Mouse (Mus musculus) forebrain, embryonic 10.5 days (tissue): ENCODE results near the gene 4921507P07Rik. TPM values are rescaled to one million over a fixed set of nuclear protein-coding genes. Genes with fewer than 3 reads are reported as not detected.
"Not testable (repeated sequence)": the region's sequence is repeated elsewhere in the genome, so short reads cannot be mapped to it uniquely, and the experiment has no call there.

Source experiments
- DNase-seq: peaks from one replicate; pipeline ENCODE4 v3.0.0-alpha.2; 2017; ENCODE audit warnings: low spot score; ENCODE audit errors: extremely low spot score
- H3K27ac ChIP-seq: fragments of 300-500 bp; sonication (generic); 2 replicates; pipeline ENCODE4 v1.5.1; 2016; ENCODE audit warnings: mild to moderate bottlenecking
- H3K27me3 ChIP-seq: fragments of 300-500 bp; sonication (generic); 2 replicates; pipeline ENCODE4 v1.6.1; 2016; ENCODE audit warnings: mild to moderate bottlenecking; ENCODE audit not compliant: poor library complexity, severe bottlenecking
- H3K36me3 ChIP-seq: fragments of 300-500 bp; sonication (generic); replicated peaks from 2 replicates; pipeline ENCODE4 v1.6.1; 2016; ENCODE audit warnings: mild to moderate bottlenecking, moderate library complexity
- H3K4me1 ChIP-seq: fragments of 300-500 bp; sonication (generic); 2 replicates; pipeline ENCODE4 v1.6.1; 2016
- H3K4me3 ChIP-seq: fragments of 300-500 bp; sonication (generic); 2 replicates; pipeline ENCODE4 v1.5.1; 2016; ENCODE audit warnings: mild to moderate bottlenecking, moderate library complexity
- H3K9me3 ChIP-seq: fragments of 300-500 bp; sonication (generic); 2 replicates; pipeline ENCODE4 v1.6.1; 2016; ENCODE audit warnings: mild to moderate bottlenecking, moderate library complexity
- WGBS: fragments of 180-500 bp; shearing (Covaris S2); methylation state at CpG from one replicate; pipeline ENCODE4 v1.1.7; 2016; 5-methylcytosine and 5-hydroxymethylcytosine counted together
- polyA plus RNA-seq: library from polyadenylated mRNA; unstranded; fragments of >200 nt; fragmentation: Nextera tagmentation; extraction: Ambion mirVana; gene quantifications from 2 replicates; pipeline ENCODE4 v1.2.1, GENCODE M21; 2016

The 4921507P07Rik gene
- polyA plus RNA-seq = 0.36 and 0.60 TPM in 2 replicates

DNA sequence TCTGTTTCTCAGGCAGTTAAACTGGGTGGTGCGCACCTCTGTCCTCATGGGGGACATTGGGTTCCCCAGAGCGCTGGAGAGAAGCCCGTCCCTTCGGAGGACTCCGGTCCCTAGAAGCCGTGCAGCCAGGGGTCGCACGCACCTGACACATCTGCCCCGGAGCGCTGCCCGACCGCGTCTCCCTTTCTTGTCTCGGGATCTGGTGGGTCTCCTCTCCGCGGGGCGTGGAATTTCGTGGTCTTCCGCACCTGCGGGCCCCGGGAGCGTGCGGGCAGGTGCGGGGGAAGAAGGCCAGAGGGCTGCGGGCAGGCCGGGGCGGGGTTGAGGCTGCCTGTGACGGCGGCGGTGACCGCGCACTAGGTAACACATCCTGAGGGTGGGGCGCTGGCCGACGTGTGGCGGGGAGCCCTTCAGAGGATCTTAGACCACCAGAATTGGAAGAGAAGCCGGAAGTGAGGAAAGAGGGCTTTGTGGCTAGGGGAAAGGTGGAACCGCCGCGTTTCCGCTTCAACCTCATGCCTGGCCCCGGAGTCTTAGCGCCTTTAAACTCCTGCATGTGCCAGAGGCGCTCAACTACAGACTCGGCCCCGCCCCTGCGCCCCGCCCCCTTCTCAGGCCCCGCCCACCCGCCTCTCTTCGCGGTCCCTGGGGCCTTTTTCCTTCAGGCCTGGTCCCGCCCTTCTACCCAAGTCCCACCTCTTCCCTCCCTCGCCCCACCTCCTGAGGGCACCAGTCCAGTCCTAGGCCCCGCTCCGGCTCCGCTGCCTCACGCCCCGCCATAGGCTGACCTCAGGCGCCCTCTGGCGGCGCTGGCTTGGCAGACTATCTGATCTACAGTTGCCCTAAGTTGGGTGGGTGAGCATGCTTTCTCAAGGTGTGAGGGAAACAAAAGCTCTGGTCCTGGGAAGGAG, at the start of gene 4921507P07Rik:
Gene 4921507P07Rik, minus strand, starts transcription at position 332 of the 911 bp plus-strand sequence.
- peaks cover 9% of the 10 kb centered on the region for H3K4me1 ChIP-seq
- H3K27ac ChIP-seq = peak within 1 kb of the TSS; percentile 84
- peaks cover 32% of the 10 kb centered on the region for H3K27me3 ChIP-seq
- peak; percentile 95 for DNase-seq
- peaks cover 3% of the 10 kb centered on the region; the same call in 1 of the 2 replicates for H3K36me3 ChIP-seq
- peaks cover 7% of the 10 kb centered on the region for H3K9me3 ChIP-seq
- WGBS = 1% methylated on average over 54 of the region's 62 CpGs
- peak within 1 kb of the TSS; percentile 79 for H3K4me3 ChIP-seq

- Histone ChIP-seq H3K36me3 (no peaks in the 10 kb centered on the region), H3K4me3 (no peak overlapping the region), H3K4me1 (peaks cover 23% of the 10 kb centered on the region), H3K27ac (no peak overlapping the region), H3K9me3 (no peaks in the 10 kb centered on the region), H3K27me3 (no peaks in the 10 kb centered on the region; the same call in 1 of the 2 replicates)
- 77% methylated on average over 3 of the region's 3 CpGs for WGBS
- no peak for DNase-seq
Measured at GRCm38 (mm10) chr6:50644701-50645100, 48.3 kb upstream of the 4921507P07Rik start.

DNA sequence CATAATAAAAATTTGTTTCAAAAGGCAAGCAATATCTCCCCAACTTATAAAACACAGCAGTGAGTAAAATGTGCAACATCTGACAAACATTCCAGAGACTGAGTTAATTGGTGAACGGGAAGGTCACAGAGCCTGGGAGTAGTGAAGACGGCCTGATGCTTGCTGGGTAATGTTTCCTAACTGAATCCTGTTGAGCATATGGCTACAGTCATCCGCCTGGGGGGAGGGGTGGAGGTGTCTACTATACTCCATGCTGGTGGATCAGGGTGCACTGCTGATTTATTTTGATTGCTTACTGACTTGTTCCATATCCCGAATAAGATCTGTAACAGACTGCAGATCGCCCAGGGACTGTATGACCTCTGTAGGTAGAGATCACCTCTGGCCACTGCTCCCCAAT, 45.5 kb upstream of the 4921507P07Rik start:
- WGBS = 80% methylated on average over 5 of the region's 5 CpGs
- H3K36me3 ChIP-seq = no peaks in the 10 kb centered on the region
- H3K27ac ChIP-seq = no peak overlapping the region
- DNase-seq = no peak
- H3K4me3 ChIP-seq = no peak overlapping the region
- peaks cover 23% of the 10 kb centered on the region for H3K4me1 ChIP-seq
- no peaks in the 10 kb centered on the region; the same call in 1 of the 2 replicates for H3K27me3 ChIP-seq
- H3K9me3 ChIP-seq = no peaks in the 10 kb centered on the region

GRCm38 (mm10) chr6:50640377-50640776, 43.9 kb upstream of the 4921507P07Rik start:
- Histone ChIP-seq H3K36me3 (no peaks in the 10 kb centered on the region), H3K27me3 (no peaks in the 10 kb centered on the region; the same call in 1 of the 2 replicates), H3K27ac (no peak overlapping the region), H3K9me3 (no peaks in the 10 kb centered on the region), H3K4me1 (peaks cover 20% of the 10 kb centered on the region), H3K4me3 (no peak overlapping the region)
- DNase-seq = no peak
- WGBS = 84% methylated on average over 4 of the region's 4 CpGs

- Histone ChIP-seq H3K4me1 (peaks cover 20% of the 10 kb centered on the region), H3K27me3 (no peaks in the 10 kb centered on the region; the same call in 1 of the 2 replicates), H3K36me3 (no peaks in the 10 kb centered on the region), H3K27ac (no peak overlapping the region), H3K4me3 (no peak overlapping the region), H3K9me3 (no peaks in the 10 kb centered on the region)
- WGBS = 78% methylated on average over 2 of the region's 2 CpGs
- DNase-seq = no peak
Measured at GRCm38 (mm10) chr6:50639656-50640055, 43.2 kb upstream of the 4921507P07Rik start.

- 83% methylated on average over 2 of the region's 2 CpGs for WGBS
- not testable (repeated sequence) for H3K9me3 ChIP-seq, H3K36me3 ChIP-seq, H3K4me1 ChIP-seq, DNase-seq, H3K27me3 ChIP-seq, H3K27ac ChIP-seq, H3K4me3 ChIP-seq
Measured at GRCm38 (mm10) chr6:50626170-50626569, 29.7 kb upstream of the 4921507P07Rik start.

DNA sequence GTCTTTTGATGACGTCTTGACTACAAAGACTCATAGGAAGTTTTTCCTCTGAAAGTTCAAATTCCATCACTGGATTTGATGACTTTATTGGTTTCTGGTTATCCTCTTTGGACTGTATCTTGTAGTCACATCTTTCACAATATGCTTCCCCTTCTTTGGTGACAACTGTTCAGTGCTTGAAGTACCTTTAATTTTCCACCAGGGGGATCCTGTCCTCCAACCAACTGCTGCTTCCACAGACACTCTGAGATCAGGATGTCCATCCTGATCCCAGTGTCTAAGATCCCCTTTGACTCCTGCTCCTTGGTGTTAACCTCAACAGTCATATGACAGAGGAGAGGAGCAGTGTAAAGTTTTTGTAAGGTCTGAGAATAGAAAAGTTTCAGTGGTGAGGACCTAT, 21.8 kb upstream of the 4921507P07Rik start:
- 88% methylated on average over 1 of the region's 1 CpGs for WGBS

GRCm38 (mm10) chr6:50601620-50602019, 5.2 kb upstream of the 4921507P07Rik start:
- 30% methylated on average over 4 of the region's 4 CpGs for WGBS
- Histone ChIP-seq H3K36me3 (no peaks in the 10 kb centered on the region), H3K27me3 (peaks cover 13% of the 10 kb centered on the region), H3K9me3 (no peaks in the 10 kb centered on the region), H3K27ac (no peak overlapping the region), H3K4me1 (peaks cover under 1% of the 10 kb centered on the region), H3K4me3 (no peak overlapping the region)
- DNase-seq = peak; percentile 58

More for the DNA sequence above, 21.8 kb upstream of the 4921507P07Rik start:
- H3K4me1 ChIP-seq, H3K36me3 ChIP-seq, H3K27ac ChIP-seq, H3K27me3 ChIP-seq, DNase-seq, H3K9me3 ChIP-seq, H3K4me3 ChIP-seq: not testable (repeated sequence)

- Histone ChIP-seq H3K27me3 (peaks cover 32% of the 10 kb centered on the region), H3K9me3 (peaks cover 7% of the 10 kb centered on the region; the same call in 1 of the 2 replicates), H3K27ac (no peak overlapping the region), H3K4me1 (peaks cover 9% of the 10 kb centered on the region), H3K4me3 (no peak overlapping the region), H3K36me3 (peaks cover 3% of the 10 kb centered on the region; the same call in 1 of the 2 replicates)
- no peak for DNase-seq
- 71% methylated on average over 5 of the region's 5 CpGs for WGBS
Measured at GRCm38 (mm10) chr6:50598560-50598959, 2.1 kb upstream of the 4921507P07Rik start.

DNA sequence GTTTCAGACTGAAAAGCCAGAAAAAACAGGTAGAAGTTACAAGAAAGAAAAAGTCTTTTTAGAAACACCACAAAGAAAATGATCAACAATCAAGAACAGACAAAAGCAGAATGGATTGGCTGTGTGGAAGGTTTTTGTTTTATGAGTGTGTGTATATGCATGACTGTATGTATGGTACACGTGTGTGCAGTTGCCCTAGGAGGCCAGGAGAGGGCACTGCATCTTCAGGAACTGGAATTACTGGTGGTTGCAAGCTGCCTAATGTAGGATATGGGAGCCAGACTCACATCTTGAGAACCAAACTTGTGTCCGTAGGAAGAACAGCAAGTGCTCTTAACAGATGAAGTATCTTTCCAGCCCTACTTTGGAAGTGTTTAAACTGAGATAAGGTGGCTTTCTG, 2.1 kb downstream of the 4921507P07Rik start:
- peaks cover 3% of the 10 kb centered on the region; the same call in 1 of the 2 replicates for H3K36me3 ChIP-seq
- H3K4me1 ChIP-seq = peaks cover 9% of the 10 kb centered on the region
- 82% methylated on average over 2 of the region's 2 CpGs for WGBS
- no peak overlapping the region for H3K4me3 ChIP-seq
- H3K27ac ChIP-seq = no peak overlapping the region
- no peak for DNase-seq
- peaks cover 32% of the 10 kb centered on the region for H3K27me3 ChIP-seq
- peaks cover 7% of the 10 kb centered on the region for H3K9me3 ChIP-seq

GRCm38 (mm10) chr6:50593334-50593845, 3.0 kb downstream of the 4921507P07Rik start:
- Histone ChIP-seq H3K27ac (no peak overlapping the region), H3K4me3 (no peak overlapping the region), H3K9me3 (peaks cover 7% of the 10 kb centered on the region), H3K27me3 (peaks cover 28% of the 10 kb centered on the region), H3K36me3 (peaks cover 3% of the 10 kb centered on the region; the same call in 1 of the 2 replicates), H3K4me1 (peaks cover 9% of the 10 kb centered on the region)
- DNase-seq = no peak
- WGBS = 70% methylated on average over 10 of the region's 10 CpGs

DNA sequence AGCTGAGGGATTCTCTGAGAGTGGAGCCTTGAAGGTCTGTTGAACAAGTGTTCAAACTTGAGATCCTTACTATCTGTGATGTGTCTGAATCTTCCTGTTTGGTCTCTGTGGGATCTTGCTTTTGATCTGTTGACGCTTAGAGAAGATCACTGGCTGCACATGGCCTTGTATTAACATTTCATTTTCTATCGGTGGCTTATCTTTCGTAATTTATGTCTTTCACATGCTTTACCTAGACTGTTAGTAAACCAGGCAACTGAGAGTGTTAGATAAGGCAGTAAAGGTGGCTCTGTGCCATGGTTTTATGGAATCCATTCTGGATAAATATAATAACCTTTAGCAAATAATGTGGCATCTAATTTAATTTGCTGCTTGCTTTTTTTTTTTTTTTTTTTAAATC, 6.2 kb downstream of the 4921507P07Rik start:
- Histone ChIP-seq H3K9me3 (peaks cover 7% of the 10 kb centered on the region), H3K4me1 (no peaks in the 10 kb centered on the region), H3K36me3 (peaks cover 3% of the 10 kb centered on the region; the same call in 1 of the 2 replicates), H3K27ac (no peak overlapping the region), H3K4me3 (no peak overlapping the region), H3K27me3 (peaks cover 6% of the 10 kb centered on the region)
- WGBS = 96% methylated on average over 3 of the region's 3 CpGs
- DNase-seq = no peak

DNA sequence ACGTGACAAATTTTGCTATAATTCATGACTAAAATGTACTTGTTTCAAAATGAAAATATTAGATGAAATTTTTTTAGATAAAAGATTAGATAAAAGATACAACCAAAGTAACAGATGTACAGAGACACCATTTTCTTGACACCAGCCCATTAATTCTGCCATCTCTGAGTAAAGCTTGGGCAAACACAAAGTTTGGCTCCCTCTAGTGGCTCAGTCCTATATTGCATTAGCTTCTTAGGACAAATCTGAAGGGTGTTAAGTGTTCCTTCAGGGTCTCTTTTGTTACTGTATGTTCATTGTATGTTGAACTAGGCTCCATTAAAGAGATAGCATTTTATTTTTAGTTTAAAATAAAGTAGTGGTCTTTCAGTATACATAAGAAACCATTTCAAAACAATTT, 8.2 kb downstream of the 4921507P07Rik start:
- Histone ChIP-seq H3K36me3 (no peaks in the 10 kb centered on the region), H3K4me1 (no peaks in the 10 kb centered on the region), H3K9me3 (no peaks in the 10 kb centered on the region; the same call in 1 of the 2 replicates), H3K27me3 (no peaks in the 10 kb centered on the region), H3K27ac (no peak overlapping the region), H3K4me3 (no peak overlapping the region)
- WGBS = 84% methylated on average over 1 of the region's 1 CpGs
- peak; percentile 34 for DNase-seq
